Mouse (Mus musculus): ENCODE data around the gene Chn2. TPM values are rescaled to one million over a fixed set of nuclear protein-coding genes. Genes with fewer than 3 reads are reported as not detected.

Chn2 gene
- polyA plus RNA-seq, 1 experiment = 8.5 TPM

DNA sequence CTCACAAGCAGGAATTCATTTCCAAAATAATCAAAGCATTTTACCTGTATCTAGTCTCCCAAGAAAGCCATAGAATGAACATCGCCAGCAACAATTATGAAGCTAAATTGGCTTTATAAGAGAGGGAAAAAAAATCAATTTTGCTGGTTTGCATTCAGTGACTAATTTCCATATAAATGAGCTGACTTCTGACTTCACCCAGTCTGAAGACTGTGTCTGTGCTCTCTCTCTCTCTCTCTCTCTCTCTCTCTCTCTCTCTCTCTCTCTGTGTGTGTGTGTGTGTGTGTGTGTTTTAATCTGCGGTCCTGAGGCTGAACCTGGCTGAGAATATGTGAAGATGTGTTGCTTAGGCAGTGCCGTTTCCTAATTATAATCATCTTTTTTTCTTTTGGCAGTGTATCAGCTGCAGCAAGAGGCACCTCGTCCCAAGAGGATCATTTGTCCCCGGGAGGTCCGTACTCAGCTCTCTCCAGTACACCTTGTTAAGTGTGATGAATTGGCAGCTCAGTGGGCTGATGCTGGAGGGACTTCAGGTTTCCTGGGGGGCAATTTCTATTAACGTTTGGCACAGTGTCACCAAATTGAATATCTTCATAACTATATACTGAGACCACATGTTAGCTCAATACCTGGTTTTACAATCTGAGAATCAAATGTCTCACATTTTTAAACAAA is 154.4 kb downstream of the Chn2 start:
- H3K4me3 ChIP-seq (replicated peaks; ENCODE audit: extremely low read depth, low read depth, low read length) = no peak overlapping the region
- no peaks in the 10 kb centered on the region for H3K4me1 ChIP-seq (ENCODE audit: control insufficient read depth, insufficient read depth, low read length)
- DNase-seq = no peak
- TF ChIP-seq CTCF (IDR thresholded peaks at IDR 0.05; ENCODE audit: insufficient read depth, low read length) (no peak), POLR2A (IDR thresholded peaks at IDR 0.05; ENCODE audit: borderline replicate concordance, extremely low read depth, low read depth, low read length) (no peak)
- 76% methylated on average over 7 of the region's 7 CpGs for WGBS

GRCm38 (mm10) chr6:54197821-54198412 is 158.6 kb downstream of the Chn2 start:
- peaks cover 3% of the 10 kb centered on the region for H3K4me1 ChIP-seq (ENCODE audit: control insufficient read depth, insufficient read depth, low read length)
- TF ChIP-seq CTCF (IDR thresholded peaks at IDR 0.05; ENCODE audit: insufficient read depth, low read length) (no peak), POLR2A (IDR thresholded peaks at IDR 0.05; ENCODE audit: borderline replicate concordance, extremely low read depth, low read depth, low read length) (no peak)
- WGBS = 91% methylated on average over 5 of the region's 5 CpGs
- no peak for DNase-seq
- no peak overlapping the region for H3K4me3 ChIP-seq (replicated peaks; ENCODE audit: extremely low read depth, low read depth, low read length)

DNA sequence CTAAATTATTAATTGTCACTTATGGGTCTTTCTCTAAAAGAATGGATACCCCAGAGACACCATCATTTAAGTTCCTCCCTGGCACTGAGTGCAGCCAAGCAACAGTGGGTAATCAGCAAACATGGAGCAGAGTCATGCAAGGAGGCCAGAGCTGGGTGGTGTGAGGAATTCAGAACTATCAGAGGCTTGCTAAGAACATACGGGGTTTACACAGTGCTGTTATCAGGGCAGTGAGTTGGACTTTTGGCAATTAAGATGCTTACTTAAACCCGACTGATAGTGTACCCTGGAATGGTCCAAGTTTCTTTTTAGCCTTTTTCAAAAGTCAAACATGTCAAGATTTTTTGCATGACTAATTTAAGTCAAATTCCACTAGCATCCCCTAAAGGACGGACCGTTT is 160.2 kb downstream of the Chn2 start:
- no peak overlapping the region for H3K4me3 ChIP-seq (replicated peaks; ENCODE audit: extremely low read depth, low read depth, low read length)
- DNase-seq = no peak
- WGBS = 27% methylated on average over 4 of the region's 4 CpGs
- H3K4me1 ChIP-seq (ENCODE audit: control insufficient read depth, insufficient read depth, low read length) = peaks cover 11% of the 10 kb centered on the region
- no peak for TF ChIP-seq CTCF (IDR thresholded peaks at IDR 0.05; ENCODE audit: insufficient read depth, low read length)
- TF ChIP-seq POLR2A (IDR thresholded peaks at IDR 0.05; ENCODE audit: borderline replicate concordance, extremely low read depth, low read depth, low read length) = no peak

GRCm38 (mm10) chr6:54200031-54200722 is 160.8 kb downstream of the Chn2 start:
- Histone ChIP-seq H3K4me3 (replicated peaks; ENCODE audit: extremely low read depth, low read depth, low read length) (no peak overlapping the region), H3K4me1 (ENCODE audit: control insufficient read depth, insufficient read depth, low read length) (peaks cover 11% of the 10 kb centered on the region)
- TF ChIP-seq CTCF (IDR thresholded peaks at IDR 0.05; ENCODE audit: insufficient read depth, low read length) = no peak
- no peak for TF ChIP-seq POLR2A (IDR thresholded peaks at IDR 0.05; ENCODE audit: borderline replicate concordance, extremely low read depth, low read depth, low read length)
- DNase-seq = no peak
- 78% methylated on average over 11 of the region's 11 CpGs for WGBS

GRCm38 (mm10) chr6:54202311-54203020 is 163.1 kb downstream of the Chn2 start:
- no peak overlapping the region for H3K4me3 ChIP-seq (replicated peaks; ENCODE audit: extremely low read depth, low read depth, low read length)
- peaks cover 11% of the 10 kb centered on the region for H3K4me1 ChIP-seq (ENCODE audit: control insufficient read depth, insufficient read depth, low read length)
- 63% methylated on average over 7 of the region's 7 CpGs for WGBS
- TF ChIP-seq CTCF (IDR thresholded peaks at IDR 0.05; ENCODE audit: insufficient read depth, low read length) = no peak
- TF ChIP-seq POLR2A (IDR thresholded peaks at IDR 0.05; ENCODE audit: borderline replicate concordance, extremely low read depth, low read depth, low read length) = no peak
- DNase-seq = no peak

DNA sequence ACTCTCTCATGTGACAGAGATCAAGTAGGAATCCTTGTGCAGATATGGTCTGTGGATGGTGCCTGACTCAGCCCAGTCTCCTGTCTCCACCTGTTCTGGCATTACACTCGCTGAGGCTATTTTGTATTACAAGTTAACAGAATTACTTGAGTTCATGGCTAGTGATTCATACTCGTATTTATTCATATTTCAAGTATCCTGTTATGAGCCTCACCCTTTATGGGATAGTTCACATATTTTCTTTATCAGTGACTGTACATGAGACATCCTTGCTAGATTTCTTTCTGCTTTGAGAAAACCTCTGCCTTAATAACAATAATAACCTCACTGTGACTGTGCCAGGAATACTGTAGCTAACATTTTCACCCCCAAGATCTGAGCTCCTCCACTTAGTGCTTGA is 164.0 kb downstream of the Chn2 start:
- 67% methylated on average over 2 of the region's 2 CpGs for WGBS
- no peak for TF ChIP-seq POLR2A (IDR thresholded peaks at IDR 0.05; ENCODE audit: borderline replicate concordance, extremely low read depth, low read depth, low read length)
- TF ChIP-seq CTCF (IDR thresholded peaks at IDR 0.05; ENCODE audit: insufficient read depth, low read length) = no peak
- peaks cover 11% of the 10 kb centered on the region for H3K4me1 ChIP-seq (ENCODE audit: control insufficient read depth, insufficient read depth, low read length)
- no peak for DNase-seq
- no peak overlapping the region for H3K4me3 ChIP-seq (replicated peaks; ENCODE audit: extremely low read depth, low read depth, low read length)

DNA sequence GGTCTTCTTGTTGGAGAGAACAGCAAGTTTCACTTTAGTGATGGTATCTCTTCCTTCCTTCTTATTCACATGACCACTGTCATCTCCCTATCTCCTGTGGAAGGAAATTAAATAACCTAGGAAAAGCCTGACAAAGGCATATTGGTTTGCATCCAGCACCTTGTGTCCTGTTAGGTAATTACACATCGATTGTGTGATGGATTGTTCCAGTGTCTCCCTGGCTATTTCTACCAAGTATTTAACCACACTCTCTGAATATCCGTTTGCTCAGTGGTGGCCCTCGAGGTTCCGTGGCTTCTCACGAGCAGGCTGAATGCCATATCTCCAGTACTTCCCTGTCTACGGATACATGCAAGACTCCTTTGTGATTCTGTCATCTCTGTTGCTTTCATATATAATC is 164.6 kb downstream of the Chn2 start:
- Histone ChIP-seq H3K4me3 (replicated peaks; ENCODE audit: extremely low read depth, low read depth, low read length) (no peak overlapping the region), H3K4me1 (ENCODE audit: control insufficient read depth, insufficient read depth, low read length) (peaks cover 11% of the 10 kb centered on the region)
- WGBS = 56% methylated on average over 6 of the region's 6 CpGs
- no peak for DNase-seq
- TF ChIP-seq POLR2A (IDR thresholded peaks at IDR 0.05; ENCODE audit: borderline replicate concordance, extremely low read depth, low read depth, low read length) (no peak), CTCF (IDR thresholded peaks at IDR 0.05; ENCODE audit: insufficient read depth, low read length) (no peak)

DNA sequence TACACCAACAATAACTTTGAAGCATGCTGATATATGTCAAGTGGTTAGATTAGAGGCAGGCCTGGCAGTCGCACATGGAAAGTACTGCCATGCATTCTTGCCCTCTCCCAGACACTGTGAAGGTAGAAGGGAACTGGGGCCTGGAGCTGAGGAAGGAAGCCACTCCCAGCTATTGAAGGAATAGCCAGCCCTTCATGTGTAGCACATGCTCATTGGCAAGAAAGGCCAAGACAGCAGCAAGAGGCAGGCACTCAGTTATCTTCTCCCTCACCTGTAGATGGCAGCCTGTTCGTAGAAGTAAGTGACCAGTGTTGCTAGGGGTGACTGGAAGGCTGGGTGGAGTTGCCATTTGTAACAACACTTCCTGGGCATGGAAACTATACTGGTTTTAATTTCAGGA is 165.6 kb downstream of the Chn2 start:
- no peak for DNase-seq
- Histone ChIP-seq H3K4me3 (replicated peaks; ENCODE audit: extremely low read depth, low read depth, low read length) (no peak overlapping the region), H3K4me1 (ENCODE audit: control insufficient read depth, insufficient read depth, low read length) (peaks cover 11% of the 10 kb centered on the region)
- no peak for TF ChIP-seq POLR2A (IDR thresholded peaks at IDR 0.05; ENCODE audit: borderline replicate concordance, extremely low read depth, low read depth, low read length)
- peak; percentile 23; the same call in 1 of the 2 replicates for TF ChIP-seq CTCF (IDR thresholded peaks at IDR 0.05; ENCODE audit: insufficient read depth, low read length)
- WGBS = 30% methylated on average over 2 of the region's 2 CpGs

- Histone ChIP-seq H3K4me3 (replicated peaks; ENCODE audit: extremely low read depth, low read depth, low read length) (no peak overlapping the region), H3K4me1 (ENCODE audit: control insufficient read depth, insufficient read depth, low read length) (peaks cover 11% of the 10 kb centered on the region)
- no peak for TF ChIP-seq CTCF (IDR thresholded peaks at IDR 0.05; ENCODE audit: insufficient read depth, low read length)
- no peak for TF ChIP-seq POLR2A (IDR thresholded peaks at IDR 0.05; ENCODE audit: borderline replicate concordance, extremely low read depth, low read depth, low read length)
- WGBS = 90% methylated on average over 5 of the region's 5 CpGs
- DNase-seq = no peak
Observed at GRCm38 (mm10) chr6:54205471-54205870, 166.1 kb downstream of the Chn2 start.

Measured in lung, adult 2 months (tissue).